Mouse (Mus musculus) limb, embryonic 10.5 days (tissue): Measurements from ENCODE around the gene Pcp4l1. TPM values are rescaled to one million over a fixed set of nuclear protein-coding genes. Genes with fewer than 3 reads are reported as not detected.

Source experiments
- DNase-seq: peaks from one replicate; pipeline ENCODE4 v3.0.0-alpha.2; 2017; ENCODE audit warnings: low spot score
- H3K27ac ChIP-seq: fragments of 300-500 bp; sonication (generic); 2 replicates; pipeline ENCODE4 v1.5.1; 2016; ENCODE audit warnings: mild to moderate bottlenecking
- H3K27me3 ChIP-seq: fragments of 300-500 bp; sonication (generic); 2 replicates; pipeline ENCODE4 v1.6.1; 2016; ENCODE audit warnings: low read depth, mild to moderate bottlenecking; ENCODE audit not compliant: poor library complexity, severe bottlenecking
- H3K36me3 ChIP-seq: fragments of 300-500 bp; sonication (generic); 2 replicates; pipeline ENCODE4 v1.6.1; 2016; ENCODE audit warnings: mild to moderate bottlenecking, moderate library complexity
- H3K4me1 ChIP-seq: fragments of 300-500 bp; sonication (generic); 2 replicates; pipeline ENCODE4 v1.6.1; 2016
- H3K4me3 ChIP-seq: fragments of 300-500 bp; sonication (generic); 2 replicates; pipeline ENCODE4 v1.5.1; 2016; ENCODE audit warnings: mild to moderate bottlenecking, moderate library complexity
- H3K9me3 ChIP-seq: fragments of 300-500 bp; sonication (generic); replicated peaks from 2 replicates; pipeline ENCODE4 v1.6.1; 2016; ENCODE audit warnings: mild to moderate bottlenecking
- WGBS: fragments of 180-500 bp; shearing (Covaris S2); methylation state at CpG from one replicate; pipeline ENCODE4 v1.1.7; 2016; 5-methylcytosine and 5-hydroxymethylcytosine counted together
- polyA plus RNA-seq: library from polyadenylated mRNA; unstranded; fragments of >200 nt; fragmentation: Nextera tagmentation; extraction: Ambion mirVana; gene quantifications from 2 replicates; pipeline ENCODE4 v1.2.1, GENCODE M21; 2016

The Pcp4l1 gene
- polyA plus RNA-seq, 1 experiment from 2014 or later: 1.7 TPM

- Histone ChIP-seq H3K9me3 (no peaks in the 10 kb centered on the region), H3K4me3 (no peak within 1 kb of the TSS), H3K36me3 (peaks cover 7% of the 10 kb centered on the region), H3K4me1 (no peaks in the 10 kb centered on the region), H3K27me3 (no peaks in the 10 kb centered on the region), H3K27ac (no peak within 1 kb of the TSS)
- no peak for DNase-seq
- 74% methylated on average over 10 of the region's 10 CpGs for WGBS
Observed at GRCm38 (mm10) chr1:171213801-171214496, 17.9 kb upstream of the Pcp4l1 start, which contains the start of gene Nr1i3. TSS of gene Nr1i3 (plus strand) at chr1:171213970.

- Histone ChIP-seq H3K27me3 (no peaks in the 10 kb centered on the region), H3K9me3 (no peaks in the 10 kb centered on the region), H3K4me1 (no peaks in the 10 kb centered on the region), H3K36me3 (no peaks in the 10 kb centered on the region), H3K4me3 (no peak overlapping the region), H3K27ac (no peak overlapping the region)
- no peak for DNase-seq
- WGBS: 56% methylated on average over 3 of the region's 3 CpGs
Observed at GRCm38 (mm10) chr1:171212854-171213253, 16.8 kb upstream of the Pcp4l1 start.

- Histone ChIP-seq H3K9me3 (no peaks in the 10 kb centered on the region), H3K36me3 (no peaks in the 10 kb centered on the region), H3K27ac (no peak overlapping the region), H3K4me1 (no peaks in the 10 kb centered on the region), H3K4me3 (no peak overlapping the region), H3K27me3 (no peaks in the 10 kb centered on the region)
- no peak for DNase-seq
- 40% methylated on average over 4 of the region's 4 CpGs for WGBS
Observed at GRCm38 (mm10) chr1:171209409-171209808, 13.3 kb upstream of the Pcp4l1 start.

- no peaks in the 10 kb centered on the region for H3K27me3 ChIP-seq
- peaks cover 3% of the 10 kb centered on the region; the same call in 1 of the 2 replicates for H3K4me1 ChIP-seq
- H3K4me3 ChIP-seq: no peak overlapping the region
- no peak overlapping the region for H3K27ac ChIP-seq
- no peaks in the 10 kb centered on the region for H3K36me3 ChIP-seq
- H3K9me3 ChIP-seq: no peaks in the 10 kb centered on the region
- WGBS: 81% methylated on average over 6 of the region's 6 CpGs
- no peak for DNase-seq
Observed at GRCm38 (mm10) chr1:171205704-171206493, 9.8 kb upstream of the Pcp4l1 start.

- DNase-seq: no peak
- Histone ChIP-seq H3K9me3 (no peaks in the 10 kb centered on the region), H3K4me1 (peaks cover 3% of the 10 kb centered on the region; the same call in 1 of the 2 replicates), H3K27me3 (0 out of 2 replicates have a peak, but pooled peaks cover under 1% of the 10 kb centered on the region), H3K36me3 (no peaks in the 10 kb centered on the region), H3K4me3 (no peak overlapping the region), H3K27ac (no peak overlapping the region)
- whole genome bisulfite sequencing: 41% methylated on average over 7 of the region's 7 CpGs
Observed at GRCm38 (mm10) chr1:171204249-171204644, 8.2 kb upstream of the Pcp4l1 start.

- Histone ChIP-seq H3K36me3 (no peaks in the 10 kb centered on the region), H3K4me1 (peaks cover 3% of the 10 kb centered on the region; the same call in 1 of the 2 replicates), H3K27ac (no peak overlapping the region), H3K9me3 (no peaks in the 10 kb centered on the region), H3K27me3 (peaks cover 6% of the 10 kb centered on the region; the same call in 1 of the 2 replicates), H3K4me3 (no peak overlapping the region)
- 59% methylated on average over 11 of the region's 11 CpGs for WGBS
- no peak for DNase-seq
Observed at GRCm38 (mm10) chr1:171203471-171204248, 7.6 kb upstream of the Pcp4l1 start.

- 98% methylated on average over 1 of the region's 1 CpGs for WGBS
- peaks cover 9% of the 10 kb centered on the region for H3K4me1 ChIP-seq
- no peak for DNase-seq
- no peak overlapping the region for H3K27ac ChIP-seq
- peaks cover 35% of the 10 kb centered on the region for H3K27me3 ChIP-seq
- H3K9me3 ChIP-seq: no peaks in the 10 kb centered on the region
- no peak overlapping the region for H3K4me3 ChIP-seq
- no peaks in the 10 kb centered on the region for H3K36me3 ChIP-seq
Observed at GRCm38 (mm10) chr1:171200769-171201168, 4.7 kb upstream of the Pcp4l1 start.

GRCm38 (mm10) chr1:171199532-171199931 lies 3.5 kb upstream of the Pcp4l1 start:
- Histone ChIP-seq H3K4me3 (no peak overlapping the region), H3K4me1 (peaks cover 19% of the 10 kb centered on the region), H3K27me3 (peaks cover 47% of the 10 kb centered on the region), H3K27ac (no peak overlapping the region), H3K36me3 (no peaks in the 10 kb centered on the region), H3K9me3 (no peaks in the 10 kb centered on the region)
- WGBS: 36% methylated on average over 1 of the region's 1 CpGs
- DNase-seq: no peak

GRCm38 (mm10) chr1:171195046-171195822 lies 834 bp downstream of the Pcp4l1 start:
- 4% methylated on average over 20 of the region's 20 CpGs for WGBS
- H3K27ac ChIP-seq: no peak overlapping the region; the same call in 1 of the 2 replicates
- no peaks in the 10 kb centered on the region for H3K36me3 ChIP-seq
- peak; percentile 38 for DNase-seq
- peaks cover 35% of the 10 kb centered on the region for H3K4me1 ChIP-seq
- H3K4me3 ChIP-seq: peak overlapping the region; percentile 65
- peaks cover 90% of the 10 kb centered on the region for H3K27me3 ChIP-seq
- H3K9me3 ChIP-seq: no peaks in the 10 kb centered on the region

- Histone ChIP-seq H3K9me3 (no peaks in the 10 kb centered on the region), H3K27me3 (peaks cover 97% of the 10 kb centered on the region), H3K27ac (no peak overlapping the region), H3K4me1 (peaks cover 43% of the 10 kb centered on the region), H3K4me3 (no peak overlapping the region), H3K36me3 (no peaks in the 10 kb centered on the region)
- 27% methylated on average over 11 of the region's 11 CpGs for WGBS
- DNase-seq: peak; percentile 42
Observed at GRCm38 (mm10) chr1:171193911-171194830, 1.9 kb downstream of the Pcp4l1 start.

GRCm38 (mm10) chr1:171193093-171193840 lies 2.8 kb downstream of the Pcp4l1 start:
- Histone ChIP-seq H3K4me1 (peaks cover 48% of the 10 kb centered on the region), H3K27ac (no peak overlapping the region), H3K27me3 (peaks cover 92% of the 10 kb centered on the region), H3K4me3 (peak overlapping the region; percentile 12), H3K36me3 (no peaks in the 10 kb centered on the region), H3K9me3 (no peaks in the 10 kb centered on the region)
- DNase-seq: peak; percentile 39
- 4% methylated on average over 18 of the region's 18 CpGs for WGBS
